Mouse (Mus musculus): ENCODE results near the gene Esd. TPM values are rescaled to one million over a fixed set of nuclear protein-coding genes. Genes with fewer than 3 reads are reported as not detected.
A peak's percentile ranks its signal among the peaks of the same experiment; 100 is the strongest.

Esd gene
- polyA plus RNA-seq, 1 experiment from 2014 or later = 433 TPM

GRCm38 (mm10) chr14:74731221-74732078 lies 647 bp upstream of the Esd start:
- 0 out of 2 replicates have a peak, but pooled peaks cover 5% of the 10 kb centered on the region for H3K4me1 ChIP-seq (ENCODE audit: control insufficient read depth, insufficient read depth, low read length)
- H3K27ac ChIP-seq (ENCODE audit: low read depth, low read length) = peak overlapping the region; percentile 86
- no peak overlapping the region for H3K9ac ChIP-seq (ENCODE audit: low read depth, low read length)
- WGBS = 23% methylated on average over 9 of the region's 9 CpGs
- no peaks in the 10 kb centered on the region for H3K27me3 ChIP-seq (ENCODE audit: control insufficient read depth, insufficient read depth, low read length)
- peaks cover 6% of the 10 kb centered on the region; the same call in 1 of the 2 replicates for H3K36me3 ChIP-seq (ENCODE audit: control insufficient read depth, insufficient read depth, low read length)
- H3K4me3 ChIP-seq (ENCODE audit: low read length) = peak overlapping the region; percentile 82
- peak overlapping the region; percentile 61 for H3K4me2 ChIP-seq (replicated peaks; ENCODE audit: low read depth, low read length)
- ATAC-seq (ENCODE audit: low FRiP score, low TSS enrichment) = no peak
- no peaks in the 10 kb centered on the region for H3K9me3 ChIP-seq (ENCODE audit: control insufficient read depth, low read length)

GRCm38 (mm10) chr14:74733397-74733796 lies 1.3 kb downstream of the Esd start:
- Histone ChIP-seq H3K9me3 (ENCODE audit: control insufficient read depth, low read length) (no peaks in the 10 kb centered on the region), H3K4me1 (ENCODE audit: control insufficient read depth, insufficient read depth, low read length) (0 out of 2 replicates have a peak, but pooled peaks cover 5% of the 10 kb centered on the region), H3K4me2 (replicated peaks; ENCODE audit: low read depth, low read length) (peak overlapping the region; percentile 61), H3K9ac (ENCODE audit: low read depth, low read length) (peak overlapping the region; percentile 84; the same call in 1 of the 2 replicates), H3K27me3 (ENCODE audit: control insufficient read depth, insufficient read depth, low read length) (no peaks in the 10 kb centered on the region), H3K27ac (ENCODE audit: low read depth, low read length) (no peak overlapping the region), H3K36me3 (ENCODE audit: control insufficient read depth, insufficient read depth, low read length) (peaks cover 18% of the 10 kb centered on the region), H3K4me3 (ENCODE audit: low read length) (peak overlapping the region; percentile 82; the same call in 1 of the 2 replicates)
- 67% methylated on average over 2 of the region's 2 CpGs for WGBS
- no peak for ATAC-seq (ENCODE audit: low FRiP score, low TSS enrichment)

- Histone ChIP-seq H3K36me3 (ENCODE audit: control insufficient read depth, insufficient read depth, low read length) (peaks cover 38% of the 10 kb centered on the region), H3K27ac (ENCODE audit: low read depth, low read length) (no peak overlapping the region), H3K27me3 (ENCODE audit: control insufficient read depth, insufficient read depth, low read length) (no peaks in the 10 kb centered on the region), H3K4me2 (replicated peaks; ENCODE audit: low read depth, low read length) (no peak overlapping the region), H3K4me3 (ENCODE audit: low read length) (no peak overlapping the region), H3K9me3 (ENCODE audit: control insufficient read depth, low read length) (no peaks in the 10 kb centered on the region), H3K9ac (ENCODE audit: low read depth, low read length) (no peak overlapping the region), H3K4me1 (ENCODE audit: control insufficient read depth, insufficient read depth, low read length) (0 out of 2 replicates have a peak, but pooled peaks cover 5% of the 10 kb centered on the region)
- ATAC-seq (ENCODE audit: low FRiP score, low TSS enrichment) = no peak
- WGBS = 85% methylated on average over 6 of the region's 6 CpGs
These were observed 3.4 kb downstream of the Esd start for GRCm38 (mm10) chr14:74735471-74735870.

- H3K27ac ChIP-seq (ENCODE audit: low read depth, low read length) = no peak overlapping the region
- no peak overlapping the region for H3K9ac ChIP-seq (ENCODE audit: low read depth, low read length)
- H3K4me3 ChIP-seq (ENCODE audit: low read length) = no peak overlapping the region
- WGBS = 98% methylated on average over 6 of the region's 6 CpGs
- H3K36me3 ChIP-seq (ENCODE audit: control insufficient read depth, insufficient read depth, low read length) = peaks cover 52% of the 10 kb centered on the region
- H3K4me2 ChIP-seq (replicated peaks; ENCODE audit: low read depth, low read length) = no peak overlapping the region
- no peaks in the 10 kb centered on the region for H3K9me3 ChIP-seq (ENCODE audit: control insufficient read depth, low read length)
- no peaks in the 10 kb centered on the region for H3K27me3 ChIP-seq (ENCODE audit: control insufficient read depth, insufficient read depth, low read length)
- H3K4me1 ChIP-seq (ENCODE audit: control insufficient read depth, insufficient read depth, low read length) = 0 out of 2 replicates have a peak, but pooled peaks cover 5% of the 10 kb centered on the region
- no peak for ATAC-seq (ENCODE audit: low FRiP score, low TSS enrichment)
These were observed 4.8 kb downstream of the Esd start for GRCm38 (mm10) chr14:74736850-74737249.

- ATAC-seq (ENCODE audit: low FRiP score, low TSS enrichment) = no peak
- Histone ChIP-seq H3K36me3 (ENCODE audit: control insufficient read depth, insufficient read depth, low read length) (peaks cover 9% of the 10 kb centered on the region), H3K27me3 (ENCODE audit: control insufficient read depth, insufficient read depth, low read length) (no peaks in the 10 kb centered on the region), H3K4me3 (ENCODE audit: low read length) (no peak overlapping the region), H3K9ac (ENCODE audit: low read depth, low read length) (no peak overlapping the region), H3K27ac (ENCODE audit: low read depth, low read length) (no peak overlapping the region), H3K4me2 (replicated peaks; ENCODE audit: low read depth, low read length) (no peak overlapping the region), H3K9me3 (ENCODE audit: control insufficient read depth, low read length) (no peaks in the 10 kb centered on the region), H3K4me1 (ENCODE audit: control insufficient read depth, insufficient read depth, low read length) (no peaks in the 10 kb centered on the region)
- 59% methylated on average over 10 of the region's 10 CpGs for WGBS
These were observed 32.3 kb downstream of the Esd start for GRCm38 (mm10) chr14:74764191-74764918.

- no peak for ATAC-seq (ENCODE audit: low FRiP score, low TSS enrichment)
- no peaks in the 10 kb centered on the region for H3K27me3 ChIP-seq (ENCODE audit: control insufficient read depth, insufficient read depth, low read length)
- no peak overlapping the region for H3K4me2 ChIP-seq (replicated peaks; ENCODE audit: low read depth, low read length)
- no peak overlapping the region for H3K27ac ChIP-seq (ENCODE audit: low read depth, low read length)
- no peaks in the 10 kb centered on the region for H3K9me3 ChIP-seq (ENCODE audit: control insufficient read depth, low read length)
- 92% methylated on average over 1 of the region's 1 CpGs for WGBS
- H3K4me1 ChIP-seq (ENCODE audit: control insufficient read depth, insufficient read depth, low read length) = no peaks in the 10 kb centered on the region
- H3K9ac ChIP-seq (ENCODE audit: low read depth, low read length) = no peak overlapping the region
- no peak overlapping the region for H3K4me3 ChIP-seq (ENCODE audit: low read length)
- peaks cover 27% of the 10 kb centered on the region for H3K36me3 ChIP-seq (ENCODE audit: control insufficient read depth, insufficient read depth, low read length)
These were observed 35.8 kb downstream of the Esd start for GRCm38 (mm10) chr14:74767892-74768291.

- H3K4me3 ChIP-seq (ENCODE audit: low read length) = no peak overlapping the region
- WGBS = 81% methylated on average over 10 of the region's 10 CpGs
- H3K27me3 ChIP-seq (ENCODE audit: control insufficient read depth, insufficient read depth, low read length) = no peaks in the 10 kb centered on the region
- no peaks in the 10 kb centered on the region for H3K4me1 ChIP-seq (ENCODE audit: control insufficient read depth, insufficient read depth, low read length)
- peaks cover 37% of the 10 kb centered on the region for H3K36me3 ChIP-seq (ENCODE audit: control insufficient read depth, insufficient read depth, low read length)
- no peak overlapping the region for H3K9ac ChIP-seq (ENCODE audit: low read depth, low read length)
- no peak overlapping the region for H3K27ac ChIP-seq (ENCODE audit: low read depth, low read length)
- H3K9me3 ChIP-seq (ENCODE audit: control insufficient read depth, low read length) = no peaks in the 10 kb centered on the region
- H3K4me2 ChIP-seq (replicated peaks; ENCODE audit: low read depth, low read length) = no peak overlapping the region
- no peak for ATAC-seq (ENCODE audit: low FRiP score, low TSS enrichment)
These were observed 42.0 kb downstream of the Esd start for GRCm38 (mm10) chr14:74774046-74774619.

GRCm38 (mm10) chr14:74784243-74784934 lies 52.3 kb downstream of the Esd start:
- 82% methylated on average over 11 of the region's 11 CpGs for WGBS
- no peak overlapping the region for H3K9ac ChIP-seq (ENCODE audit: low read depth, low read length)
- H3K4me3 ChIP-seq (ENCODE audit: low read length) = no peak overlapping the region
- no peaks in the 10 kb centered on the region for H3K4me1 ChIP-seq (ENCODE audit: control insufficient read depth, insufficient read depth, low read length)
- H3K4me2 ChIP-seq (replicated peaks; ENCODE audit: low read depth, low read length) = no peak overlapping the region
- peaks cover 22% of the 10 kb centered on the region for H3K36me3 ChIP-seq (ENCODE audit: control insufficient read depth, insufficient read depth, low read length)
- no peaks in the 10 kb centered on the region for H3K9me3 ChIP-seq (ENCODE audit: control insufficient read depth, low read length)
- no peak overlapping the region for H3K27ac ChIP-seq (ENCODE audit: low read depth, low read length)
- ATAC-seq (ENCODE audit: low FRiP score, low TSS enrichment) = no peak
- H3K27me3 ChIP-seq (ENCODE audit: control insufficient read depth, insufficient read depth, low read length) = no peaks in the 10 kb centered on the region
